Mouse (Mus musculus): ENCODE measurements at regions not wholly inside any gene's neighbourhood (a gene's known extent, or its start where the extent isn't known, plus 50 kb on each side); places are given as distances from the start of the nearest gene placed in this dataset.

- TF ChIP-seq CTCF (IDR thresholded peaks at IDR 0.05; ENCODE audit: extremely low read depth, insufficient read length, insufficient replicate concordance, low read depth, low read length) (peak; percentile 87), POLR2A (IDR thresholded peaks at IDR 0.05; ENCODE audit: low read depth, low read length) (peak; percentile 40; the same call in 1 of the 2 replicates)
These were observed 76.5 kb downstream of the Gm31371 start for GRCm38 (mm10) chr8:19979536-19980345.

All from small intestine, adult 2 months (tissue).